Mouse (Mus musculus) C2C12 (cell line): ENCODE results near the gene Thap3.

Source experiments
- CTCF ChIP-seq: IDR thresholded peaks from one replicate; pipeline ENCODE4 v1.5.1; 2011; ENCODE audit not compliant: control insufficient read depth, insufficient read depth, insufficient read length
- FOSL1 ChIP-seq: IDR thresholded peaks from one replicate; pipeline ENCODE4 v1.8.0; 2011; ENCODE audit warnings: mild to moderate bottlenecking, low read length; ENCODE audit not compliant: poor library complexity, insufficient read depth, severe bottlenecking
- MYOD1 ChIP-seq: IDR thresholded peaks from one replicate; pipeline ENCODE4 v1.6.1; 2011; ENCODE audit warnings: low read depth; ENCODE audit not compliant: control insufficient read depth, insufficient read length
- MYOG ChIP-seq: IDR thresholded peaks from one replicate; pipeline ENCODE4 v1.6.1; 2011; ENCODE audit not compliant: control insufficient read depth, insufficient read length; ENCODE audit errors: extremely low read depth
- USF1 ChIP-seq: IDR thresholded peaks from one replicate; pipeline ENCODE4 v1.6.1; 2011; ENCODE audit warnings: low read depth, mild to moderate bottlenecking, control low read depth, moderate library complexity

GRCm38 (mm10) chr4:152008148-152008500 lies 19.3 kb upstream of the Thap3 start:
- no peak for TF ChIP-seq MYOG
- no peak for TF ChIP-seq CTCF
- no peak for TF ChIP-seq MYOD1
- TF ChIP-seq USF1 = no peak
- no peak for TF ChIP-seq FOSL1
